Comparison of ENCODE assay signal across 9 mouse cellular contexts in the genomic region with DNA sequence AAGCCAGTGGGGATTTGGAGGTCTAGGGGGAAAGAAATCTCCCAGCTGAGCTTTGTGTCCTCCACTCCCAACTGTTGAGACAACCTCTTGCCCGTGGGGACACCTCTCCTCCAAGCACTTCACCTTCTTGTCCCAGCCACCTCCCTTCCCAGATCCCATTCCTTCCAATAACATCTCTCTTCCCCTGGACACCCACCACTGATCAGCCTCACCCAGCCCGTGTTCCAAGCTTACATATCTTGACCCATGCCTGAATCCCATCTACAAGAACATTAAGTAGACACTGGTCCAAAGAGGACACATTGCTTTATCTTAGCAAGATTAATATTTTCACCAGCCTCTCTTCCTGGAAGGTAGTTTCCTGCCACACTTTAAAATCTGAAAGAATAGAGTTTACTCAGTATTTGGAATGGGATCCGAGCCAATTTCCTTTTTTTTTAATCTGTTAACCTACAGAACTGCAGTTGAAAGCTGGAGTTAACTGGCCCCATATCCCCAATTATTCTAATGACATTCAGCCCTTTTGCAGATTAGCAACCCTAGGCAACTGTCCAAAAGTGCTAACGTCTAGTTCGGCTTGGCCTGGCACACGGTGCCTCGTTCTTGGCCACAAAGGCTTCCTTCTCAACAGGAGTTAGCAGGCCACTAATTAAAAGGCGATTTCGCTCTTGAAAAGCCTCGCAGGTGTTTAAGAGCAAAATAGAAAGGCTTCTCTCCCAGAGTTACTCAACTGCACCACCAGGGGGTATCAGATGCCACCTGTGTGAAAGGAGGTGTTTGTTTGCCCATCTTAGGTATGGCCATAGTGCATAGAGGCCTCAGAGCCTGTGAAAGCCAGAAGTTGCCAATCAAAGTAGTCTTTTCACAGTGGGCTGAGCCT. TPM values are rescaled to one million over a fixed set of nuclear protein-coding genes. Genes with fewer than 3 reads are reported as not detected.
A peak's percentile ranks its signal among the peaks of the same experiment; 100 is the strongest.
DNase-seq lines count a peak whose midpoint lies in the region; ATAC-seq and TF ChIP-seq lines count a peak whose summit lies in the region.
"Had no signal": no experiment of that assay in that cellular context is flagged by ENCODE, and none has a peak within 500 bp of the region (broad histone marks: within the 10 kb centered on the region; RNA-seq: fewer than 3 reads in every experiment).

No protein-coding gene starts in this region.

- no peaks in the 10 kb centered on the region for H3K79me2 ChIP-seq in heart, adult 2 months (replicated peaks; ENCODE audit: control insufficient read depth, insufficient read depth, low read length)

- H3K9me3 ChIP-seq in heart, embryonic 10.5 days: no peaks in the 10 kb centered on the region
- no peaks in the 10 kb centered on the region for H3K9me3 ChIP-seq in intestine, embryonic 16.5 days (ENCODE audit: control insufficient read depth, low read length)
- H3K9me3 ChIP-seq: heart, embryonic 13.5 days had no signal

- H3K27me3 ChIP-seq in heart, adult 2 months (ENCODE audit: control insufficient read depth, insufficient read depth, low read length): no peaks in the 10 kb centered on the region
- peaks cover 3% of the 10 kb centered on the region; the same call in 1 of the 2 replicates for H3K27me3 ChIP-seq in heart, embryonic 10.5 days (ENCODE audit: insufficient read depth, poor library complexity, severe bottlenecking)
- no peaks in the 10 kb centered on the region for H3K27me3 ChIP-seq in intestine, embryonic 16.5 days (replicated peaks; ENCODE audit: control insufficient read depth, insufficient read depth, low read length)
- H3K27me3 ChIP-seq: heart, embryonic 13.5 days had no signal

- TF ChIP-seq POLR2A in heart, adult 2 months (IDR thresholded peaks at IDR 0.05; ENCODE audit: insufficient read depth, low read depth, low read length): no peak

- TF ChIP-seq CTCF in heart, adult 2 months (IDR thresholded peaks at IDR 0.05): peak; percentile 79

- no peaks in the 10 kb centered on the region for H3K36me3 ChIP-seq in heart, adult 2 months (ENCODE audit: control insufficient read depth, insufficient read depth, low read length)
- H3K36me3 ChIP-seq in heart, embryonic 10.5 days: no peaks in the 10 kb centered on the region
- H3K36me3 ChIP-seq in intestine, embryonic 16.5 days (ENCODE audit: control insufficient read depth, insufficient read depth, low read length): no peaks in the 10 kb centered on the region
- H3K36me3 ChIP-seq: heart, embryonic 13.5 days had no signal

- no peak overlapping the region for H3K9ac ChIP-seq in heart, adult 2 months (ENCODE audit: low read depth, low read length)
- no peak overlapping the region for H3K9ac ChIP-seq in intestine, embryonic 16.5 days (ENCODE audit: low read depth, low read length)
- H3K9ac ChIP-seq: heart, embryonic 13.5 days had no signal

- no peak overlapping the region for H3K27ac ChIP-seq in heart, adult 2 months
- H3K27ac ChIP-seq in heart, embryonic 10.5 days: no peak overlapping the region
- no peak overlapping the region for H3K27ac ChIP-seq in intestine, embryonic 16.5 days (ENCODE audit: low read length)
- H3K27ac ChIP-seq: heart, embryonic 13.5 days had no signal

- no peak overlapping the region for H3K4me2 ChIP-seq in intestine, embryonic 16.5 days (ENCODE audit: low read depth, low read length)
- H3K4me2 ChIP-seq: heart, embryonic 13.5 days had no signal

- H3K4me3 ChIP-seq in heart, adult 2 months: no peak overlapping the region
- H3K4me3 ChIP-seq in heart, embryonic 10.5 days: no peak overlapping the region
- no peak overlapping the region for H3K4me3 ChIP-seq in intestine, embryonic 16.5 days (ENCODE audit: low read length)
- H3K4me3 ChIP-seq: heart, embryonic 13.5 days had no signal

- intact Hi-C loops in heart, adult 2 months (cut with DNase I): loop anchor here (2.0 to 10.0 kb wide), 2 partner anchors 88 to 382 kb away; a partner anchor contains a TSS

- TF ChIP-seq EP300 in heart, adult 2 months (IDR thresholded peaks at IDR 0.05; ENCODE audit: insufficient read depth, low read depth, low read length): no peak

- WGBS in heart, adult 2 months: 39% methylated on average over 10 of the region's 10 CpGs
- 47% methylated on average over 10 of the region's 10 CpGs for WGBS in heart, embryonic 10.5 days
- WGBS in intestine, embryonic 16.5 days: 53% methylated on average over 10 of the region's 10 CpGs

- ATAC-seq in CD4-positive, CD25-positive, alpha-beta regulatory T cell, adult 4 months: peak; percentile 42
- ATAC-seq in megakaryocyte-erythroid progenitor cell, adult 5-6 weeks (replicated peaks; ENCODE audit: low FRiP score, low TSS enrichment, poor library complexity, severe bottlenecking): peak; percentile 69
- no peak; the same call in 1 of the 2 replicates for ATAC-seq in intestine, embryonic 16.5 days

- DNase-seq in heart, adult 2 months: peak in 1 of 2 experiments; percentile 35
- DNase-seq in heart, embryonic 10.5 days (ENCODE audit: low spot score): no peak
- peak; percentile 67 for DNase-seq in cerebellum, adult 9-11 months
- peak; percentile 81 for DNase-seq in induced T-regulatory cell, adult 2 months (ENCODE audit: low read depth)
- DNase-seq in thymus, postnatal 14 days: peak; percentile 77

- peaks cover 2% of the 10 kb centered on the region; the same call in 1 of the 2 replicates for H3K4me1 ChIP-seq in heart, adult 2 months (ENCODE audit: control insufficient read depth, insufficient read depth, low read length)
- H3K4me1 ChIP-seq in heart, embryonic 10.5 days: peaks cover 8% of the 10 kb centered on the region; the same call in 1 of the 2 replicates
- H3K4me1 ChIP-seq in intestine, embryonic 16.5 days (ENCODE audit: control insufficient read depth, insufficient read depth, low read length): peaks cover 5% of the 10 kb centered on the region; the same call in 1 of the 2 replicates

RNA-seq across cellular contexts. Expression of a gene that starts 26.6 kb away (rescaled TPM):
- total RNA-seq in heart, adult 2 months (2021): 10 to 100 TPM; 19.7 to 35.5 TPM
- 23.5 and 37.5 TPM in 2 replicates for polyA plus RNA-seq in heart, adult 2 months (2012; rRNA removed)
- polyA plus RNA-seq in heart, embryonic 10.5 days (2016; fragmentation: Nextera tagmentation; extraction: Ambion mirVana): 26.0 and 26.7 TPM in 2 replicates
- 10 to 100 TPM; 69.5 to 73.5 TPM for polyA plus RNA-seq in CD4-positive, CD25-positive, alpha-beta regulatory T cell, adult 4 months (2017; shearing (Covaris generic))
- 64.7 and 81.9 TPM in 2 replicates for total RNA-seq in megakaryocyte-erythroid progenitor cell, adult 5-6 weeks (2014; fragmentation: Nextera tagmentation)
- 15.3 and 22.5 TPM in 2 replicates for total RNA-seq in megakaryocyte-erythroid progenitor cell, adult 5-6 weeks (2017)
- 12.0 and 12.4 TPM in 2 replicates for polyA plus RNA-seq in intestine, embryonic 16.5 days (2015; fragmentation: Nextera tagmentation; extraction: Ambion mirVana)
